Mouse (Mus musculus) heart, postnatal 14 days (tissue): ENCODE data around the gene Scly. TPM values are rescaled to one million over a fixed set of nuclear protein-coding genes. Genes with fewer than 3 reads are reported as not detected.

Source experiments
- DNase-seq, 2 experiments: peaks; one replicate each; pipeline ENCODE4 v3.0.0; 2021 to 2022
- intact Hi-C: fragments of 180-260 bp; cut with DNase I; formaldehyde crosslinking; loops from one replicate; pipeline ENCODE4 v1.15.1; 2025
- long read RNA-seq, 2 experiments: library from polyadenylated mRNA; stranded (forward); transcript quantifications; one replicate each; pipeline ENCODE4 v2.0.0; 2021
- total RNA-seq, 2 experiments: library from RNA; stranded (reverse); gene quantifications; 2 replicates each; pipeline ENCODE4 v1.2.3; 2021

Scly gene
- total RNA-seq, result 10 to 100 TPM; 11.4 to 15.6 TPM
- long read RNA-seq, experiment 1, transcript Scly-201 (12 exons, 2,202 nt), result major isoform, 7 of 10 reads
- long read RNA-seq, experiment 1, partial matches to known transcripts, result 0 of 10 reads
- long read RNA-seq, experiment 1, other reads (novel, unspliced or antisense), result 2 of 10 reads
- long read RNA-seq, experiment 2, transcript Scly-201 (12 exons, 2,202 nt), result major isoform, 6 of 10 reads
- long read RNA-seq, experiment 2, partial matches to known transcripts, result 0 of 10 reads
- long read RNA-seq, experiment 2, other reads (novel, unspliced or antisense), result 3 of 10 reads

DNA sequence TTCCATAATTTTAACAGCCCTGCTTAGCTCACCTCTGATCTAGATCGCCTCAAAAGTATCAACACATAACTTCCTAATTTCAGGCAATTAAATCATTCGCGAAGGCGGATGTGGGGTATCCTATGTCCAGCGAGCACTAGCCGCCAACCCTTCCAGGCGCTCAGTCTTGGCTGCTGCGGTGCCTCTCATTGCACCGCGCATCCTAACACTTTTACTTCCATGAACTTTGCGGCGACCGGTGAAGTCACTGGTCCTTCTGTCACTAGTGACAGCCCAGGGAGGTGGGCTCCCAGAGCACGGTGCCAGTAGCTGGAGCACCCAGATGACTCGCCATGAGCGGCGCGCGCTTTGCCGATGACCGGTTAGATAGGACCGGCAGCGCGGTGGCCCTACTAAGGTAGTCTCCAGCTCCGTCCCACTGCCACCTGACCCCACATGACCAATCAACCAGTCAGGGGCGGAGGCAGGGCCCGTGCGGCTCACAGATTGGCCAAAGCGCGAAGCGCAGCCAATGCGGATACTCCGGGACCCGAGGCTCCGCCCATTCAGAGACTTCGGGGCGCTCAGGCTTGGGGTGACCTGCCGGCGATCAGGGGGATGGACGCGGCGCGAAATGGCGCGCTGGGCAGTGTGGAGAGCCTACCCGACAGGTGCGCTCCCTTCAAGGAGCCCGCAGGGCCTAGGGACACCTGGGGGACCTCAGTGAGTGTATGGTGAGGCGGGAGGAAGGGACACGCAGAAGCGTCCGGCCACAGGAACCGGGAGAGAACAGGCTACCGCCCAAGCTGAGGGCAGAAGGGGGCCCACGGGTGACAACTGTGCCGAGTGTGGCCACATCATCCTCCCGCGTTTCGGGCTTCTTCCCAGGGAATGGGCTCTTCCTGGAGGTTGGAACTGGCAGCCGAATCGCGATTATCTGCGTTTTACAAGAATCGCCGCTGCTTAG, at the start of gene Scly:
Scly (plus strand) TSS at position 540 of the 946 bp plus-strand sequence.
- intact Hi-C loops, result loop anchor here (2.0 kb wide), 1 partner anchor 47 kb away; the partner anchor contains the start of gene Ube2f
- DNase-seq, result peak; percentile 92 to 93

DNA sequence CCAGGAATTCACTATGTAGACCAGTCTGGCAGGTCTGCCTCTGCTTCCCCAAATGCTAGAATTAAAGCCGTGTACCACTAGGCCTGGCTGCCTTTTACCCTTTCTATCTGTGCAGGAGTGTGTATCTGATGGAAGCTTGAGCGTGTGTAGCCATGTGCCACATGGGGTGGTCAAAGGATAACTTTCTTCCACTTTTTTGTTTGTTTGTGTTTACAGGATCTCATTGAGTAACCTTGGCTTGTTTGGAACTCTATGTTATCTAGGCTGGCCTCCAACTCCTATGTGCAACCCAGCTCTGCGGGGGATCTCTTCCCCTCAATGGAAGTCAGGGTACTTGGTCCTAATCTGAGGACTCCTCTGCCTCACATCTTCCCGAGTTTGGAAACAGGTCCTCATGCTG, 49.2 kb upstream of the Scly start:
- no peak for DNase-seq
- intact Hi-C loops, result no loop called here

DNA sequence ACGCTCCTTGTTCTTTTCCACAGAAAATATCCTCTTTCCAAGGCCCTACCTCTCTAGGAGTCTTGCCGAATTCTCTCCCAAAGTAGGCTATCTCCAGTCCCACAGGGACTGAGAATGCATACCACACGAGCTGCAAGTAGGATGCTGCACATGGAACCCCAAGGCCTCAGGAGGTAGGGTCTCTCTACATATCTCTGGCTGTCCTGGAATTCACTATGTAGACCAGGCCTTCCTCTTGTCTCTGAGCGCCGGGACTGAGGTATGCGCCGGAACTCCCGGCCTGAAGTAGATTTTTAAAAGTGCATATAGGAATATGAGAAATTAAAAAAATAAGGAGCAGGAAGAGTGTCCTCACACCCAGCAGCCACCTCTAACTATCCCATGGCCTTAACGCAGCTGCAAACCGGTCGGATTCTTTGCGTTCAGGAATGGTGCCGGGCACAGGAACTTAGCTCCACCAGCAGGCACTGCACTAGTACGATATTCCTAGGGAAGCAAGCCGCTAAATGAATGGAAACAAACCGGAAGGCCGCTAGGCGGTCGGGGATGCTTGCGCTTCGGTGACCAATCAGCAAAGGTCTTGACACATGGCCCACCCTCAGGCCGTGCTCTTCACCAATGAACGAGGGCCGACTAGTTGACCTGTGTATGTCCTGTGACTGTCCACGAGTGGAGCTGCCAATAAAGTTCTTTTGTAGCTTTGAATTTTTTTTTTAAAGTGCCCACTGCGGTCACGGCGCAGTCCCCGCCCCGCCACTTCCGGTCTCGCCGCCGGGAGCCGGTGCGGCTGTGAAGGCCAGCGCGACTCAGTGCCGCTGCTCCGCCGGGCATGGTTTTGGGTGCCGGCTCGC, 48.3 kb upstream of the Scly start, which contains the start of gene Ube2f:
Ube2f (plus strand) TSS at position 741 of the 851 bp plus-strand sequence.
- intact Hi-C loops, result loop anchor here (2.0 kb wide), 1 partner anchor 49 kb away; the partner anchor contains the start of gene Scly

DNA sequence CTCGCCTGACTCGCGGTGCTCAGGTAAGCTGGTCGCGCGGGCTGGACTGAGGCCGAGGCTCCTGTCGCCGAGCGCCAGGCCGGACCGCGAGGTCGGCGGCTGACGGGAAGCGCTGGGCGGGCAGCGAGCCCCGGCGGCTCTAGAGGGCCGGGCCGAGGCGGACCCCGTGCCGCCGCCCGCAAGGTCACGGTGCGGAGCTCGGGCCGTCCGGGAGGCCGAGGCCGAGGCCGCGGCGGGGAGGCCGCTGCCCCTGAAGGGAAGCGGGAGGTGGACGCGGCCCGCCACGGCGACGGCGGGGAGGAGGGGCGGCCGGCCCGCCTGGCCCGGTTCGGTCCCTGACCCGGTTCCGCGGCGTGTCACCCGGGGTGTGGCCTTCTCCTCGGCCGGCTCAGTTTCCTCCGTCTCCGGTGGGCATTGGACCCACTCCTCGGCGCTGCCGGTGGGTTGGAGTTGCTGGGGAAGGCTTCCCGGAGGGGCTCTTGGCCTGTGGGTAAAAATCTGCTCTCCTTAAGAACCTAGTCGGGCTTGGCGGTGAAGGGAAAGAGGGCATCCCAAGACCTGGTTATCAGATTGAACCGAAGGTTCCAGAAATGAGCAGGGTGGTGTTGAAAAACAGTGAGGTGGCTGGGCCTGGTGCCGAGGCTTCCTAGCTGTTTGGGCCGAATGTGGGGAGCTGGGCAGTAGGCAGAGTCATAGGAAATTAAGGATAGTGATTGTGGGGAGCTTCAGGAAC, 47.6 kb upstream of the Scly start:
- intact Hi-C loops, result loop anchor here (2.0 kb wide), 1 partner anchor 48 kb away; the partner anchor contains the start of gene Scly
- DNase-seq, result peak in 1 of 2 experiments; percentile 39

More for the DNA sequence above, 48.3 kb upstream of the Scly start, which contains the start of gene Ube2f:
- DNase-seq, result peak; percentile 90 to 92

DNA sequence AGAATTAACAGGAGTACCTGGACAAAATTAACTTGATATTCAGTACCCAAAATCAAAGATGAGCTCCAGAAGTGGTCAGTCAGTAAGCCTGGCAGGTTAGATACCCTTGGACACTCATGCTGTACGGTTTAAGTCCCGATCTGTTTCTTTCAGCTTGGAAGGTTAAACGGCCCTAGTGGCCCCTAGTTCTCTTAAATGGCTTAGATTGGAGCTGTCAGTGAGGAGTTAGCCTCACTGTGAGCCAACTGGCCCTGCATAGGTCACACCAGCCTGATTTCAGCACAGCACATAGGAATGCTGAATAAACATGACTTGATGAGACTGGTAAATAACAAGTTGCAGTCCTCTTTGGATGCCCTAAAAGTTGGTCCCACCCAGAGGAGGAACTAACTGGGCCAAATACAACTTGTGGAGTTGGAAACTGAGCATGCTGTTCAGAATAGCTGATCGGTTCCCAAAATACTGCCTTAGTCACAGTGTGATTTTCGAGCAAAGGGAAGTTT, 46.9 kb upstream of the Scly start:
- intact Hi-C loops, result loop anchor here (2.0 kb wide), 1 partner anchor 48 kb away; the partner anchor contains the start of gene Scly
- DNase-seq, result no peak

DNA sequence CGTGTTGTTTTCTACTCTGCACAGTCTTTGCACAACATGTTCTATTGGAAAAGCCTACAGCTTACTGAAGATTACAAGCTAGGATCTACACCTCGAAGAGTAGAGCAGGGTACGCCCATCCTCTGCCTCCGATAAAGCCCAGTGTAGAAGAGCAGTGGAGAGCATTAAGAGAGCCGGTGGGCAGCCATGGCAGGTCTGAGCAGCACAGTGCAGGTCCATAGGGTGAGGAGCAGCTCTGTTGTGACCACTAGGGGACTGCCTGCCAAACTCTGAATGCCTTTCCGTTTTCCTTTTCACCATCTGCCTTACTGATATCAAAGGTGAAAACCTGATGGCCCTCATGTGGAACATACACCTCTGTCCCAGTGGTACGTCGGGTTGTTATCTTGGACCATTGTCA, 46.2 kb upstream of the Scly start:
- DNase-seq, result no peak
- intact Hi-C loops, result loop anchor here (2.0 kb wide), 1 partner anchor 47 kb away; the partner anchor contains the start of gene Scly

DNA sequence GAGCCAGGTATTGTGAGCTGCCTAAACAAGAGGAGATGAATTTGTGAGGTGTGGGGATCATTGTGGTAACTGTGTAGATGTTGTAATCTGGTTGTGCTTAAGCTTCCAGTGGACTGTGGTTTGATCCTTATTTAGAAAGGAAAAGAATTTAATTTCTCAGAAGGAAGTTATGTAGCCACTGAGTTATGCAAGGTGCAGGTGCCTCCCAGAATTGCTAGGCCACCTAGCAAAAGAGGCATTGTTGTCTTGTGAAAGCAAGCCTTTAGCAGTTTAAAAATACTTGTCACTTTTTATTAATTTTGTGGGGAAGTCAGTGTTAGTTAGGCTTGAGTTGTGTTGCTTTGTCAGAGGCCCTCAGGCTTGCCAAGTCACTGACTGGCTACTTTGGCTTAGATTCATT, 40.2 kb upstream of the Scly start:
- intact Hi-C loops, result no loop called here
- no peak for DNase-seq

DNA sequence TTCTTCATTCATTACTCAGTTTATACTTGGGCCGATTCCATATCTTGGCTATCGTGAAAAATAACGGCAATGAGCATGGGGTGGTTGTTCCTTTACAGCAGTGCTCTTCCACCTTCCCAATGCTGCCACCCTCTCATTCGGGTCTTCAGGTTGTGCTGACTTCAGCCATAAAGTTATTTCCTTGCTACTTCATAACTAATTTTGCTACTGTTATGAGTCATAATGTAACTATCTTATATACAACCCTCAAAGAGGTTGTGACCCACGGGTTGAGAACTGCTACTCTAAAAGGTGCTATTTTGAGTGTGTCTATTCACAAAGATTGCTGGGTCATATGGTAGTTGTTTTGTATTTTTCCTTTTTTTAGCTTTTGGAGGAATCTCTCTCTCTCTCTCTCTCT, 38.3 kb upstream of the Scly start:
- DNase-seq, result no peak
- intact Hi-C loops, result no loop called here

DNA sequence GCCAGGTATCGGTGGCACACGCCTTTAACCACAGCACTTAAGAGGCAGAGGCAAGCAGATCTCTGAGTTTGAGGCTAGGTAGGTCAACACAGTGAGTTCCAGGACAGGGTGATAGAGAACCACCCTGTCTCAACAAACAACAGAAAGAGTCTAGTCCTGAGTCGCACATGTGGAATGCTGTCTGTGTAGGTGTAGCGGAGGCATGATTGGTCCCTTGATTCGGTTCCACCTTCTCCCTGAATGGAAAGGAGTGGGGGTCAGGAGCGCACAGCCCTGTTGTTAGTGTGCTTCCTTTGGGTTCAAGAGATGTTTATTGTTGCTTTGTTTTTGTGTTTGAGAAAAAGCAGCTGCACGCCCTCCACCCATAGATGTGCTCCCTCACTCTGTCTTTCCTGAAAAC, 35.6 kb upstream of the Scly start:
- intact Hi-C loops, result no loop called here
- no peak for DNase-seq

DNA sequence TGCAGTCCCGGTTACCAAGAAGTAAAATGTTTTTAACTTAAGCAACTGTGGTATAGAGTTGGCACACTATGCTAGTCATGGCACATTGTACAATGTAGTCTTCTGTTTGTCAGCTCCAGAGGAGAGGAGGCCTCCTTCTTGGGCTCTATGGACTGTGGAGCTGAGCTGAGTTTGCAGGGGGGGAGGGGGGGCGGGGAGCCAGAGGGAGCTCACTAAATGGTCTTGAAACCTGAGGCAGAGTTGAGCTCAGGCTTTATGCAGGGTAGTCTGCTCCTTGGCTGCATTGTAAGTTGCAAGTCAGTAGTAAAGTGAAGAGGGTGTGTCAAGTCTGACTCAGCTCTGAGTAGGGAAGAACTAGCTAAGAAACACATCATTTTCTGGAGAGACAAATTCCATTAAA, 25.9 kb upstream of the Scly start:
- no peak for DNase-seq

DNA sequence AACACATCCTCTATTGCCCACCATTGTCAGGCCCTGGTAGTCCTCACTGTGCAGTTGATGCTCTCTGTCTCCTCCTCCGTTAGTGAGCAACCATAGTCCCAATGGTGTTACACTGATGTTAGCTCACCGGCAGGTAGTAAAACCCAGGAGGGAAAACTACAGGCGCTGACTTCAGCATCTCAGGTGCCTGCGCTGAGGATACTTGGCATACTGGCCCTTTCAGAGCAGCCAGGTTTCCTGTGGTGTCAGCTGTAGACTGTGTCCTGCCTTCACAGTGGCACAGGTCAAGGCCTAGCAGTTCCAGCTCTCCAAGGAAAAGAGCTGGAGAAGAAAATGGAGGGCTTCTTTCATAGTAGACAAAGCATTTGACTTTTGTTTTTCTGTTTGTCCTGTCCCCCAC, 21.6 kb upstream of the Scly start:
- intact Hi-C loops, result no loop called here
- no peak for DNase-seq

More for the DNA sequence above, 25.9 kb upstream of the Scly start:
- intact Hi-C loops, result no loop called here

DNA sequence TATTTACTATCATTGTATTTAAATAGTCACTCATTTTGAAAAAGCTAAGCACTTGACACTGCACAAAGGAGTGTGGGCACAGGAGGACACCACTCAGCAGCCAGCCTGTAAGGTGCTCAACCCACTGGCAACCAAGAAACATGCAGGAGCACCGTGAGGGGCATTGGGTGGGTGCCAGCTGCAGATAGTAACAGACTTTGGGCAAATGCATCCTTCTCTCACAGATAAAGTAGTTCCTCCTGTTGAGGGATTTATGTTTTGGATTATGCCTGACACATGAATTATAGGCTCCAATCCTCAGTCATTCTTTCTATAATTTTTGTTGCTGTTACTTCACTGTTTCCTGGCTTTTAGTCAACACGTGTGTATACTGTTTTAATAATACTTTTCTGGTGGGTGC, 20.7 kb upstream of the Scly start:
- no peak for DNase-seq
- intact Hi-C loops, result no loop called here

DNA sequence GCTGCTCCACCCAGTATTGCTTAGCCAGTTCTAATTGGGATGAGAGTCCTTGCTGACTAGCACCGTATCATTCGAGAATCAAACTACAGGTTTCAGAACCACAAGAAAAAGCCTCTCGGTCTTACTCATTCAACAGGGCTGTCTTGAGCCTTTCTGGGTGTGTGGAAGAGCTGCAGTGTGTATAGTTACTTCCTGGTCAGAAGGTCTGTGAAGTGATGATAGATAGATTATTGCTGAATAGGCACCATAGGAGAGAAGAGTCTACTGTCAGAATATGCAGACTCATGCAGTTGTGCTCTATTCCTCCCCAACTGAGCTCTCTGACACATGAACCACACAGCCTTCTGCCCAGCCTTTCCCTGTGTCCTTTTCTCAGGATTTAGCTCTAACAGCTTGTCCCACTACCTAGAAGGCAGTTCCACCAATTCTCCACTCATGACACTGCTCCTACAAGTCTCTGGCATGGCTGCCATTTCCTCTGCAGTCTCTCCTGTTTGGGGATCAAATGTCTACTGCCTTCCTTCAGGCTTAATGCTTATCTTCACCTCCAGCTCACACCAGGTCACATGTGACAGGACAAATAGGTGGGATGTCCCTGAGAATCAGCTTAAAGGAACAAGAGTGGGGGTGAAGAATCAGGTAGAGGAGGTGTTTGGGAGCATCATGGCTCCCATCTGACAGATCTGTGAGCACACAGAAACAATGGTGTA, 19.6 kb upstream of the Scly start:
- no peak for DNase-seq
- intact Hi-C loops, result no loop called here

DNA sequence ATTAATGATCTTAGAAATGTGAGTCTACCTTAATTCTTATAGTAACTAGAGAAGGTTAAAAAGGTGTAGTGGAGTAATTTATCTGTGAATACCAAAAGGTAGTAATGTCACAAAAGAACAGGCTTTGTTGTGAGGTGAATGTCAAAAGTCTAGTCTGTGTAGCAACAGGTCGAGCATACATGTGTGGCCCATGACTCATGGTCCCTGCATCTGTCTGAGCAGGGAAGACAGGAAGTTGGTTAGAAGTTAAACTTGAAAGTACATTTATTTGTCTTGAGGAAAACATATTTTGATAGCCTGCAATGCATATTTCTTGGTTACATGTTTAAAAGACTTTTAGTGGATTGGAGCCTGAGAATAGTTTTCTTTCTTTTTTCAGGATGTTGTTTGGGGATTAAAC, 19.0 kb upstream of the Scly start:
- intact Hi-C loops, result no loop called here
- DNase-seq, result no peak

DNA sequence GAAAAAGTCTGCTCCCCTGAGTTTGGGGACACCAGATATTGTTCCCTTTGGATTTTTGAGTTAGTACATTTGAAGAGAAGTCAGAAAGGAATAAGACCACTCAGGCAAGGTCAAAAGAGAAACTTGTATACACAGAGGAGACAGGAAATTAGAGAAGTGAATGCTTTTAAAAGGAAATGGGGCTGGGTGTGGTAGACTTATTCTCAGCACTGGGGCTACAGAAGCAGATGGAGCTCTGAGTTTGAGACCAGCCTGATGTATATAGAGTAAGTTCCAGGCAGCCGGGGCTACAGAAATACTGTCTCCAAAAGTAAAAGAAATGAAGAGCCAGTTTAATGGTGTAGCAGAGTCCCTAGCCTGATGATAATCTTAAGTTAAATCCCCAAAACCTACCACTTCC, 15.6 kb upstream of the Scly start:
- DNase-seq, result no peak
- intact Hi-C loops, result no loop called here

DNA sequence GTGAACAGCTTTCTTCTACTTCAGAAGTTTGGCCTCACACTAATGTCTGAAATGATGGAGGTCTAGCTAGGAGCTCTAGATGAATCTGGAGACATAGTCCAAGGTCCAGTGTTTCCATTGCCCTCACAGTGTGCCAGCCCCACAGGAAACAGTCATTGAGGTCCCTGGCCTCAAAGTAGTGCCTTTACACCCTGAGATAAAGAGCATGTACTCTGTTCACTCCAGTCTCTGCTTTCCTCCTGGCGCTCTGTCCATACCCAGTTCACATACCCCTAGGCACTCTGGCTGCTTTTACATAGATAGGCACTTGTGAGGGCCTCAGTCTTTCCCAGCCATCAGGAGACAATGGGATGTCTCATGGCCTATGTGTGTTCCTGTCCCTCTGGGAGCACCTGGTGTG, 8.8 kb upstream of the Scly start:
- no peak for DNase-seq
- intact Hi-C loops, result no loop called here

DNA sequence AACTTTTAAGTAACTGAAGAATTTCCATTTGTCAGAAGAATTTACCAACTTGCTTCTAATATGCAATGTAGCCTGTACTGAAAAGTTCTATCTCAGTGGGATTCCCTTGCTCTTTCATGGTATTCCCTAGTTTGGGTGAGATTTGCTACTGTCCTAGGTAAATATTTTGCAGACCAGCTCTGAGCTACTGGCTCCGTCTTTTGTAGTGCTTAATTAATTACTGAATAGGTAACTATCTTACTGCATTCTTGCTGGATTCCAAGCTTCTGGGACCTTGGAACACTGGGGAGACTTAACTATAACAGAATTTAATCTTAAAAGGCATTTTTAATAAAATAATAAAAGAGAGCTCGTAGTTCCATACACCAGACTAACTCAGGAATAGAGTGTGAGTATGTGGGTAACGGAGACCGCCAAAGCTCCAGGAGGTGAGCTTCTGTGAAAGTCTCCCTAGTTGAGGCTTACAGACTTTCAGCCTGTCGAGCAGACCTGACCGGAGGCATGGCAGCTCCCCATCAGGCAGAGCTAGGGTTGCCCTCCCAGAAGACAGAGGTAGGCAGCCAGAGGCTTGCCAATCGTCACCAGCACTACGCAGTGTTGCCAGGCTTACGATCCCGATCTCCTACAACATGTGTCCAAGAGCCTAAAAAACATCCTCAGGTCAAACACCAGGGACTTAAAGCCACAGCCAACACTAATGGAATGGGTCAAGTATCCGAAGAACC, 5.9 kb upstream of the Scly start:
- no peak for DNase-seq
- intact Hi-C loops, result no loop called here

DNA sequence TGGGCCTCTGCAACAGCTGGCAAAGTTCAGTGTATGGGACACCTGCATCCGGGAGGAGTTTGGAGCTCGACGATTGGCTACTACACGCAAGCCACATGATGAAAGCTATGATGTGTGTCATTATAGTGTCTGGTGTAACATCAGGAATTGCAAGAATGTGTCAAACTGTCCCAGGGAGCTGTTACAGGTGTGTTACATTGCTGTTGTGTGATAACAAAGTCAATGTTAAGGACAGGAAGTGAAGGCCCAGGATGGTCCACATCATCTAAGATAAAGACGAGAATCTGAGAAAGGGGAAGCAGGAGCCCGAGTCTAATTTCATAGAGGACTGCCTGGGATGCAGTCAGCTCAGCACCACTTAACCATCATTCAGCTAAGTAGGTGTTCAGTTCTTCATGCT, 2.6 kb upstream of the Scly start:
- intact Hi-C loops, result no loop called here
- DNase-seq, result no peak
